Mouse (Mus musculus) kidney, postnatal 0 days (tissue): ENCODE data around the gene Col7a1. TPM values are rescaled to one million over a fixed set of nuclear protein-coding genes. Genes with fewer than 3 reads are reported as not detected.

Experiments
- ATAC-seq: fragments of 200-750 bp; cut with Nextera tagmentation; replicated peaks from 2 replicates; pipeline ENCODE4 v1.8.0; 2017; ENCODE audit warnings: low read depth, moderate number of reproducible peaks, moderate TSS enrichment, moderate library complexity; ENCODE audit not compliant: low FRiP score
- DNase-seq: peaks from one replicate; pipeline ENCODE4 v3.0.0-alpha.2; 2016; ENCODE audit warnings: low spot score
- H3K27ac ChIP-seq: fragments of 300-500 bp; sonication (generic); 2 replicates; pipeline ENCODE4 v1.5.1; 2014; ENCODE audit warnings: mild to moderate bottlenecking
- H3K27me3 ChIP-seq: fragments of 300-500 bp; sonication (generic); 2 replicates; pipeline ENCODE4 v1.6.1; 2014; ENCODE audit warnings: low read length, mixed read lengths; ENCODE audit not compliant: insufficient read depth
- H3K36me3 ChIP-seq: fragments of 300-500 bp; sonication (generic); 2 replicates; pipeline ENCODE4 v1.6.1; 2014; ENCODE audit warnings: low read length, mixed read lengths; ENCODE audit not compliant: insufficient read depth
- H3K4me1 ChIP-seq: fragments of 300-500 bp; sonication (generic); replicated peaks from 2 replicates; pipeline ENCODE4 v1.6.1; 2014; ENCODE audit warnings: antibody characterized with exemption, low read length, mixed read lengths; ENCODE audit not compliant: insufficient read depth
- H3K4me2 ChIP-seq: fragments of 300-500 bp; sonication (generic); 2 replicates; pipeline ENCODE4 v1.6.1; 2014; ENCODE audit warnings: mild to moderate bottlenecking, low read length, moderate library complexity, mixed read lengths
- H3K4me3 ChIP-seq: fragments of 300-500 bp; sonication (generic); replicated peaks from 2 replicates; pipeline ENCODE4 v1.5.1; 2014; ENCODE audit warnings: low read depth, low read length
- H3K9ac ChIP-seq: fragments of 300-500 bp; sonication (generic); 2 replicates; pipeline ENCODE4 v1.6.1; 2014; ENCODE audit warnings: low read depth, low read length
- H3K9me3 ChIP-seq: fragments of 300-500 bp; sonication (generic); replicated peaks from 2 replicates; pipeline ENCODE4 v1.6.1; 2016; ENCODE audit warnings: low read length, inconsistent platforms, mixed read lengths
- CTCF ChIP-seq: IDR thresholded peaks from 2 replicates; pipeline ENCODE4 v1.5.1; 2016; ENCODE audit warnings: antibody characterized with exemption, low read depth, mild to moderate bottlenecking, moderate library complexity
- whole genome bisulfite sequencing: fragments of 180-500 bp; shearing (Covaris S2); extraction: QIAGEN DNeasy Blood & Tissue Kit; methylation state at CpG from one replicate; pipeline ENCODE4 v1.1.7; 2014; 5-methylcytosine and 5-hydroxymethylcytosine counted together
- polyA plus RNA-seq: library from polyadenylated mRNA; unstranded; fragments of >200 nt; fragmentation: Nextera tagmentation; extraction: Ambion mirVana; gene quantifications from 2 replicates; pipeline ENCODE4 v1.2.1, GENCODE M21; 2015

Gene Col7a1
- polyA plus RNA-seq, 1 experiment from 2014 or later: 3.1 TPM

- Histone ChIP-seq H3K9ac (no peak overlapping the region), H3K4me2 (no peak overlapping the region), H3K9me3 (no peaks in the 10 kb centered on the region), H3K4me3 (no peak overlapping the region), H3K27ac (no peak overlapping the region), H3K4me1 (0 out of 2 replicates have a peak, but pooled peaks cover 7% of the 10 kb centered on the region), H3K36me3 (no peaks in the 10 kb centered on the region), H3K27me3 (no peaks in the 10 kb centered on the region)
- DNase-seq (no peak), ATAC-seq (no peak)
- WGBS: 77% methylated on average over 11 of the region's 11 CpGs
- no peak for TF ChIP-seq CTCF
Measured at GRCm38 (mm10) chr9:108955241-108955640, 1.9 kb downstream of the Col7a1 start.

GRCm38 (mm10) chr9:108955846-108956245 lies 2.5 kb downstream of the Col7a1 start:
- no peak for TF ChIP-seq CTCF
- ATAC-seq (no peak), DNase-seq (no peak)
- H3K4me3 ChIP-seq: no peak overlapping the region
- H3K4me2 ChIP-seq: no peak overlapping the region
- H3K36me3 ChIP-seq: no peaks in the 10 kb centered on the region
- H3K4me1 ChIP-seq: 0 out of 2 replicates have a peak, but pooled peaks cover 7% of the 10 kb centered on the region
- H3K27ac ChIP-seq: no peak overlapping the region
- no peaks in the 10 kb centered on the region for H3K9me3 ChIP-seq
- 90% methylated on average over 11 of the region's 11 CpGs for WGBS
- H3K9ac ChIP-seq: no peak overlapping the region
- no peaks in the 10 kb centered on the region for H3K27me3 ChIP-seq

GRCm38 (mm10) chr9:108963577-108963976 lies 10.2 kb downstream of the Col7a1 start:
- ATAC-seq: no peak
- Histone ChIP-seq H3K27me3 (no peaks in the 10 kb centered on the region), H3K9ac (no peak overlapping the region), H3K27ac (no peak overlapping the region), H3K9me3 (no peaks in the 10 kb centered on the region), H3K4me3 (no peak overlapping the region), H3K4me2 (no peak overlapping the region), H3K4me1 (no peaks in the 10 kb centered on the region), H3K36me3 (no peaks in the 10 kb centered on the region)
- no peak for TF ChIP-seq CTCF
- 67% methylated on average over 3 of the region's 3 CpGs for WGBS
- DNase-seq: no peak

GRCm38 (mm10) chr9:108964338-108964737 lies 11.0 kb downstream of the Col7a1 start:
- Histone ChIP-seq H3K36me3 (no peaks in the 10 kb centered on the region), H3K4me3 (no peak overlapping the region), H3K4me1 (no peaks in the 10 kb centered on the region), H3K4me2 (no peak overlapping the region), H3K27ac (no peak overlapping the region), H3K9me3 (no peaks in the 10 kb centered on the region), H3K9ac (no peak overlapping the region), H3K27me3 (no peaks in the 10 kb centered on the region)
- no peak for TF ChIP-seq CTCF
- 84% methylated on average over 6 of the region's 6 CpGs for WGBS
- no peak for DNase-seq
- no peak for ATAC-seq

GRCm38 (mm10) chr9:108970623-108971022 lies 17.2 kb downstream of the Col7a1 start:
- no peak for DNase-seq
- no peaks in the 10 kb centered on the region for H3K27me3 ChIP-seq
- 83% methylated on average over 8 of the region's 8 CpGs for WGBS
- no peaks in the 10 kb centered on the region for H3K36me3 ChIP-seq
- no peak for TF ChIP-seq CTCF
- H3K9me3 ChIP-seq: no peaks in the 10 kb centered on the region
- H3K4me2 ChIP-seq: no peak overlapping the region
- no peak overlapping the region for H3K9ac ChIP-seq
- no peak for ATAC-seq
- H3K4me1 ChIP-seq: no peaks in the 10 kb centered on the region
- no peak overlapping the region for H3K27ac ChIP-seq
- H3K4me3 ChIP-seq: no peak overlapping the region

GRCm38 (mm10) chr9:108976483-108976882 lies 23.1 kb downstream of the Col7a1 start:
- ATAC-seq (no peak), DNase-seq (no peak)
- no peak for TF ChIP-seq CTCF
- Histone ChIP-seq H3K9ac (no peak overlapping the region), H3K9me3 (no peaks in the 10 kb centered on the region), H3K4me2 (no peak overlapping the region), H3K27me3 (no peaks in the 10 kb centered on the region), H3K27ac (no peak overlapping the region), H3K36me3 (no peaks in the 10 kb centered on the region), H3K4me3 (no peak overlapping the region), H3K4me1 (no peaks in the 10 kb centered on the region)
- 81% methylated on average over 9 of the region's 9 CpGs for WGBS

- no peak for ATAC-seq
- Histone ChIP-seq H3K36me3 (no peaks in the 10 kb centered on the region), H3K4me3 (no peak overlapping the region), H3K9ac (no peak overlapping the region), H3K9me3 (no peaks in the 10 kb centered on the region), H3K27ac (no peak overlapping the region), H3K4me2 (no peak overlapping the region), H3K27me3 (no peaks in the 10 kb centered on the region), H3K4me1 (no peaks in the 10 kb centered on the region)
- DNase-seq: no peak
- TF ChIP-seq CTCF: no peak
- WGBS: 76% methylated on average over 7 of the region's 7 CpGs
Measured at GRCm38 (mm10) chr9:108977966-108978365, 24.6 kb downstream of the Col7a1 start.
